Mouse (Mus musculus): ENCODE results near the gene Bank1.

The Bank1 gene

DNA sequence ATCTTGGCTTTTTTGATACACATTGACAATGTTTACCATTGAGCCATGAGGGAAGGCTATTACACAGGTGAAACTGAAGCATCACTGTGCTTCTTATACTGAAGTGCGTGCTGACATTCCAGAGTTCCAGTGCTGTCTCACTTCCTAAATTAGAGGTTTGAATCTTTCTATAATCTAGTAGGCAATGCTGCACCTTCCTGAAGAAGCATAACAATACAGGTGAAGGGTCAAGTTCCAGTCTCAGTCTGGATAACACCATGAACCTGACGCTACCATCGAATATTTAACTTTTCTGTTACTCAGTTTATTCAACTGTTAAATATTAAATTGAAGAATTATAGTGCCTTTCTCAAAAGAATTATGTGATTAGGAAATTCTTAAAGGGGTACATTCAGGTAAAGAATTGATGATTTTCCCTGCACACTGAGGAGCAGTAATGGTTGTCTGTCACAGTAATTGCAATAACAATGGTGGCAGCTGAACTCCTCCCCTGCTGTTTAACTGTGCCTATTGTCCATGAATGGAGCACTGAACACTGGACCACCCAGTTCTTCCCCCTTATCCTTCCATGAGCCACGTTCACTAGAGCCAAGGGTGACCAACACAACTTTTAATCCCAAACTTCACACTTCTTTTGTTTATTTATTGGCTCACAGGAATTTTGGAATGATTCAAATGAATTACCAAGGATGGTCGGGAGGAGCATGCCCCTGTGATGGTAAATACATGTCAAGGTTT is 210.2 kb downstream of the Bank1 start:
- in situ Hi-C loops (cut with MboI; ENCODE audit: low sequenced_read_pairs), result no loop called here

DNA sequence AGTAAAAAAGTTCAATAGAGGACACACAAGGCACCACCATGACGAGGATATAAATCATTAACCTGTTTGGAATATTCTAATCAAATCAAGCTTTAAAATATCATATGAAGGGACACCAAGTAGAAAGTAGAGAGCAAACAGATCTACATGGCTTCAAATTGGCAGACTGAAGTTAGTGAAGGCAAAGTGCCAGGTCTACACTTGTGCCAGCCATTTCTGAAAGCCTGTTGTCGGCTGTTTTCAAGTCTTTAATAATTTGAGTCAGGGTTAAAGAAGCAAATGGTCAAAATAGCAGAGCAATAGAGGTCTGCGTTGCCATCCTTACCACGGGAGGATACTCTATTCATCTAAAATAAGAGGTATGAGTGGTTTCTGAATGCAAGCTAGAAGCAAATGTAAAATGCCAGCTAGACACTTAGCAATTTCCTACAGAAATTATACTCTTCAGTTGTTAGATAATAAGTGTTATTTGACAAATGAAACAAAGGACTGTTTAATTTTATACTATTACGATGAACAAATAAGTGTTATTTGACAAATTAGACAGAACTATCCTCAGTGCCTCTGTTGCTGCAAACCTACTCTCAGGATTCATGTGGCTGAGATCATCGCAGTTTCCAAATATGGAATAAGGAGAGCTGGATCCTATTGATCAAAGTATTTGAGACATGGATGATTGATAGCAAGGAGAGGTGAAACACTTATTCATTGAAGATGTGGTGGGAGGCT is 216.3 kb downstream of the Bank1 start:
- in situ Hi-C loops (cut with MboI; ENCODE audit: low sequenced_read_pairs), result no loop called here

DNA sequence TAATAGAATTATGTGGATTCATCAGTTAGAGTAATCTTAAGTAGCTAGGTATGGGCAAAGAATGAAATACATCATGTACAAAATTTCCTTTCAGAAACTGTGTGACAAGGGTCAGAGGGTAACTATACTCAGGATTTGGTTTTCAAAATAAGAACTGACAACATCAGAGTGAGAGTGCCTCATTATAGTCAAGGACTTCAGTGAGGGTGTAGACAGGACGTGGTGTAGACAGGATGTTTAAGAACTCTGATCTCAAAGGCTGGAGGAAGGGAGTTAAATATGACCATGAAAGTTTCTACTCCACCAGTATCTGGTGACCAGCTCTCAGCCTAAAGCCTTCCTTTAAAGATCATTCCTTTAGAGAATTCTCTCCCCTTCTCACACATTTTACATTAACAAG is 219.4 kb downstream of the Bank1 start:
- in situ Hi-C loops (cut with MboI; ENCODE audit: low sequenced_read_pairs), result no loop called here

DNA sequence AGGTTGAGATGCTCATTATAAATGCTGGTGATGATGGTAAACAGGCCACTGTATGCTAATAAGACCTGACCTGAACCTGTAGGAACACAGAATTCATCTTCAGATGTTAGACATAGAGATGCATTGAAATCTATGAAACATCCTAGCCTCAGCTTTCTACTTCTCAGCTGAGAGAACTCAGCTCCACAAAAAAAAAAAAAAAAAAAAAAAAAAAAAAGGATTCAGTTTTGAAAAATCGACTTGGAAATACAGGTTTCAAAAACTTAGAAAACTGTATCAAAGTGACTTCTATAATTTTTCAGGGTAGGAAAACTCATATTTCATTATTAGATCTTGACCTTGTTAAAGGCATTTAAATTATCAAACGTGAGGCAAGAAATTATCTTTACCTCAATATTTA is 222.5 kb downstream of the Bank1 start:
- in situ Hi-C loops (cut with MboI; ENCODE audit: low sequenced_read_pairs), result no loop called here

DNA sequence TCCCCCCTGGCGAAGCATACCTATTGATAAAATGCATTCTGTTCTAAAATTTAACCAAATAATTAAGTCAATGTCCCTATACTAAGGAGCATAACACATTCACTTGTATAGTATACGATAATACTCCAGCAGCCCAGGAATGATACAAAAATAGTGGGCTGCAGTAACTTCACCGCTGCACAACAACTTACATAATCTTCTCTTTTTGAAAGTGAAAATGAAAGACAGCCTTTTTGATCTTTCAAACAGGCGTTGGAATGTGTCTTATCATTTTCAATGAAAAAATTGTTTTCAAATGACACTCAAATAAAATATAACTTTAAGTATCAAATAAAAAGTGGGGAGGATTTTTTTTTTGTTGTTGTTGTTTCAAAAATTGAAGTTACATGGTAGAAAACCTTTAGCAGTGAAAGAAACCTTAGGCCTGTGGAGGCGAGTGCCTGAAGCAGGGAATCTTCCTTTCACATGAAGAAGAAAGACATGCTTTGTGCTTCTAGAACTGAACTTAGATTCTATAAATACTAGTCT is 224.8 kb downstream of the Bank1 start:
- in situ Hi-C loops (cut with MboI; ENCODE audit: low sequenced_read_pairs), result no loop called here

DNA sequence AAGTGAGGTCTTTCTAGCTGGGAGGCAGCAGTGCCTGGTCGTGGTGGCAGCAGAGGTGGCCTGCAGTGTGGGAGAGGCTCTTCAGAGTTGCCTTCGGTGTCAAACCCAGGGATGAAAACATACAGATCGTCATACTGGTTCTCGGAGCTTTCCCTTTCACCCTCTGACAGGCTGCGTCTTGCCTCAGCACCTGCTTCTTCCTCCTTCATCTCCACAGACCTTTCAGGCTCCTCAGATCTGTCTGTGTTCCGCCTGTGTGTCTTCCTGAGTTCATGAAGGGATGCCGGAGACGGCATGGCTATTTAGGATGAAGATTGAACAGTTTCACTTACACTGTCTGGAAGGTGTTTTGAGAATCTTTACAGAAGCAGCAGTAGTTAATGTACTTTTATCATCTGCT is 225.6 kb downstream of the Bank1 start:
- in situ Hi-C loops (cut with MboI; ENCODE audit: low sequenced_read_pairs), result no loop called here

DNA sequence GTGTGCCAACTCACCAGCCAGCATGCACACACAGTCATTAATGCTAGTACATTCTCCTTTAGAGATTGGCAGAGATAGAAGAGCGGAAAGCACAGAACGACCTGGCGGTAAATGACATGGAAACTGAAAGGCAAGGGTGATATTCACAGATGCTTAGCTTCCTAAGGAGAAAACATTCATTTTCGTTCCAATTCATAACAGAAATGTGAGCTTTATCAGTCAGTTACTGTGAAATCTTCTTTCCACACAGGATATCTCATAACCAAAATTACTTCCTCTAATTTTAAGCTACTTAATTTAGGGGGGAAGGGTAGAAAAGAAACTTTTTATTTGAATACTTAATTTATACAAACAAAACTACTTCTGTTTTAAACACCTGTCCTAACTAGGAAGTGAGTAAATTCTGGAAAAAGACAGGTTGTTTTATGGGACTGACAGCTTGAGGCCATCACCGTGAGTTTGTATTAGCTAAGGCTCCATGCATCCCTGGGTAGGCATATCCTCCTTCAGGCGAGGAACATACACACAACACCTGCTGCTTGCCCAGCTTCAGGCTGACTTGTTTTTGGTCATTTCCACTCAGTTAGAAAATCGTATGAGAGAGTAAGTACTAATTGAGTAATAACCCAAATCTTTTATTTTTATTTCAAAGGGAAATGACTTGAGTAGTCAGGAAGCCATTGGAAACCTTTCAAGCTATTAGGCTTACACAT is 238.8 kb downstream of the Bank1 start:
- in situ Hi-C loops (cut with MboI; ENCODE audit: low sequenced_read_pairs), result no loop called here

DNA sequence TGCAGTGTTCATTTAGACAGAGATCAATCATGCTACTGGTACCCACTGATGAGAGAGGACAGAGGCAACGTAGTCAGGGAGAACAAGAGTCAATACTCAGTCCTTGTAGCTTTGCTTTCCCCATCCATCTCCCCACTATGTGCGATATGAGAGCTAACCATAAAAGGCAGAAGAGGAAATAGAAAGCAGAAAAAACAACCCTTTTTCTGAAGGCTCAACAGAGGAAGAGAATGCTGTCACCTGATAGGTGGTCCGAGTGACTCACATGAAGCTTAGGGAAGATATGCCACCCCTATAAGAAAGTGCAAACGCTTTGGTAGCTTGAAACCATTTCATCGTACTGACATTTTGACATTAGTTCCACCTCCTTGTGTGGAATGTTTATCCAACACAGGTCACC is 239.4 kb downstream of the Bank1 start:
- in situ Hi-C loops (cut with MboI; ENCODE audit: low sequenced_read_pairs), result no loop called here

DNA sequence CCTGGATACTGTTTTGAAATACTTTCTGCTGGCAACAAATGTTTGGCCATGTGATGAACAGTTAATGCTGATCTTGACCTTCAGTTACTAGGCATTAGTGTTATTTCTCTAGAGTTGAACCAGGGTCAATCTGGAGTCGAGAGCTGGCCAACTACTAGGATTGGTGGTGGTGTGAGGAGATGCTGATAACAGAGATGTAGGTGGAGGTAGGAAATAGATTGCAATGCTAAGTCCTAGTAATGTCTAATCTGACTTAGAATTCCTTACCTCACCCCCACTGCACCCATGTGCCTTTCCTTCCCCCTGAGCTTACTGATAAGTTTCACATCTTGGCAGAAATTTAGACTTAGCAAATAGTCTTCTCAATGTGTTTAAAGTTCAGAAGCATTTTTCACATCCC is 240.8 kb downstream of the Bank1 start:
- in situ Hi-C loops (cut with MboI; ENCODE audit: low sequenced_read_pairs), result no loop called here

DNA sequence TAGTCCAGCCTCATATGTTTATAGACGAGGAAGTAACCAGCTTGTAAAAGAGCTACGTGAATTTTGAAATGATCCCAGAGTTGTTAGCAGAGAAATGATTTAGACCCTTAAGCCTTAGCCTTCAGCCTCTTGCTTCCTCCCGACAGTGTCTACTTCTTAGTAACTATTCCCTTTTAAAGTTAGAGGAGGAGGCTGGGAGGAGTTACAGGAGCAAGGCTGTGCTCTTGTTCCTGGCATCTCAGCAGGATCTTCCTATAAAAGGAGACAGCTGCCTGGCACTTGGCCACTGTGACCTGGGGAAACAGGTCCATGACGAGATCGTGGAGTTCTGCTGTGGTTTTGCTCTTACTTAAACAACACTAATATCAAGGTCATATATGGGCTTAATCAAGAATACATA is 241.8 kb downstream of the Bank1 start:
- in situ Hi-C loops (cut with MboI; ENCODE audit: low sequenced_read_pairs), result no loop called here

DNA sequence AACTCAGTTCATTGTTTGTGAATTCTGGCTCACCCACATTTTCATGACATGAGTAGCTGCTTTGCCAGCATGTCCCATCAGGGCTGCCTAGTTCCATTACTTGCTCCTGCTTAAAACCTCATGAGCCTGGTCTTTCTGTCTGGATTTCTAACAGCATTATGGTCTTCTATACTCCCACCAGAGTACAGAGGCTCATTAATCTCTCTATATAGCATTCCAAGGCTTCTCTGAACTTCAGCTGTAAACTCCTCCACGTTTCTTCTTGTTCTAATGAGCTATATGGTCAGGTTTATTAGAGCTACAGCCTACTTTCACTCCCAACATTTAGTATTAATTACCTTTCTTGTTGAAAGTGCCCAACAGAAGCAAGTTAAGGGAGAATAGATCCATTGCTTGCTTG is 244.6 kb downstream of the Bank1 start:
- in situ Hi-C loops (cut with MboI; ENCODE audit: low sequenced_read_pairs), result no loop called here

DNA sequence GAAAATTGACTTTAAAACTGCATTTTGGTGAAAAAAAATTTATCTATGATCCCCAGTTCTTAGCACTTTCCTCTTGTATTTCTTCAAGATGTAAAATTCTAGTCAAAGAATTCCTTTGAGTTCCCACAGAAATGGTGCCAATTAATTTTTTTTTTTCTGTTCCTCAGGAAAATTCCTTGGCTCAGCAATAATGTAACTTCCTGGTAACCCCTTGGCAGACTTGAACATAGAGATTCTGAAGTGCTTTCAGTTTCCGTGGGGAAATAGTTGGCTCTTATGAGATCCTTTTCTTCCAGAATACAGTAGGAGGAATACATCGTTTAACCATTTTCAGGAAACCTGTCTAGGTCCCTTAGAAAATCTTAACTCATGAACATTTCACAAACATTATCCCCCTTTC is 247.3 kb downstream of the Bank1 start:
- in situ Hi-C loops (cut with MboI; ENCODE audit: low sequenced_read_pairs), result no loop called here

DNA sequence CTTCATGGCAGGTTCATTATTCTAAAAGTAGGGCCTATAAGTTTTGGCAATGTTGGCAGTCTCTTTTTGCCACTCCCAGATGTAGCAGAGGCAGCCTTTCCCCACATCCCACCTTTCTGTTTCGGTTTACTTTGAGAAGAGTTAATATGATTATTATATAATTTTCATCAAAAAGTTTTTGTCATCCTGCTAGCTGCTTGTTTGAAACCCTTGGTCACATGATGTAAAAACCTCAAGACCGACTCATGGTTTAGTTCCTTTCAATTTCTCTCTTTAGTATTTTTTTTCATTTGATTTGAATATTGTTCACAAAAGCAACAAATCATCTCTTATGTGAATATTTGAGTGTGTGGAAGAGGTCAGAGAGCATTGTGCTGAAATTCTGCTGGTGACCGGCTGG is 255.5 kb downstream of the Bank1 start:
- in situ Hi-C loops (cut with MboI; ENCODE audit: low sequenced_read_pairs), result no loop called here

DNA sequence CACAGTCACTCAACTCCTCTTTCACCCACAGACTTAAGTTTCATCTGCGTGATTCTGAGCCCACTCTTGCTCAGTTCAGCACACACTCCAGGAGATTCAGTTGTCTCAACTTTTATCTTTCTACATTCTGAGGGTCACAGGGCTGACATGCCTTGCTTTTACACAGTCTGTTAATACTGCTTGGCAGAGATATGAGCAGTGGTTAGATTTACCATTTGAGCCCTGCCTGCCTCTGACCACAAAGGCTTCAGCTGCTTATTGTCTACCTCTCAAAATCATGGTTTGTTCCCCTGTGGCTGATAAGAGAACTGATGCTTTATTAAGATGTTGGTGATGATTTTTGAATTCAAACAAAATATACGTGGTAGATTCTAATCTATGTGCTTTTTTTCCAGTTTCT is 264.0 kb downstream of the Bank1 start:
- in situ Hi-C loops (cut with MboI; ENCODE audit: low sequenced_read_pairs), result no loop called here

DNA sequence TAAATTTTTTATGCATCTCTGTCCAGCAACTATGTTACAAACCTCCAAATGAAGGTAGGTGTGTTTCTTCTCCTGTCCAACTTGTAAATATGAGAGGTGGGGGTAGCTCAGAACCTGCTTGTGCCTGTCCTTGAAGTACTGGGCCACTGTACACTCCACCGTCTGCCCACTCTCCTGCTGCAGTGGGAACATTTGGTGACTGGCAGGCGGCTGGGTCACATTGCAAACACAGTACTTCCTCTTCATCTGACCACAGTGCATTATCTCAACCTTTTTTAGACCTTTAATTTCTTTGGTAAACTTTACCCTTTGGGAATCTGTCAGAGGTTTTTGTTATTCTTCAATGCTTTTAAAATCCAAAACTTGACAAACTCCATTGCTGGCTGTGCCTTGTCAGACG is 275.2 kb downstream of the Bank1 start:
- in situ Hi-C loops (cut with MboI; ENCODE audit: low sequenced_read_pairs), result no loop called here

DNA sequence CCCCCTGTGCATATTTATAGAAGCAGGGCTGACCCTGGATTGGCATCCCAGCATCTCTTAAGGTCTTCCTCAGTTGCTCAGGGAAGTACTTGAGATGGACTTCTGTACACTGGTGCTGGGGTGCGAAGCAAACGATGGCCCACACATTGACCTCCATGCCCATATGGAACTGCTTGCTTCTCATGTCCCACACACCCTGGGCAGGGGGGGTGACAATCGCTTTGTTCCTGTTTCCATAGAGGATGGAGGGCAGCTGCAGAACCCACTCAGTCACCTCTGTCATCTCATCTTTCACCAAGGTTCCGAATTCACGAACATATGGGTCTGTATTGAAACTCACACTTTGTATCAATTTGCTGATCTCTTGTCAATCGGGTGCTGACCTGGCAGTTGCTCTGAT is 275.7 kb downstream of the Bank1 start:
- in situ Hi-C loops (cut with MboI; ENCODE audit: low sequenced_read_pairs), result no loop called here

DNA sequence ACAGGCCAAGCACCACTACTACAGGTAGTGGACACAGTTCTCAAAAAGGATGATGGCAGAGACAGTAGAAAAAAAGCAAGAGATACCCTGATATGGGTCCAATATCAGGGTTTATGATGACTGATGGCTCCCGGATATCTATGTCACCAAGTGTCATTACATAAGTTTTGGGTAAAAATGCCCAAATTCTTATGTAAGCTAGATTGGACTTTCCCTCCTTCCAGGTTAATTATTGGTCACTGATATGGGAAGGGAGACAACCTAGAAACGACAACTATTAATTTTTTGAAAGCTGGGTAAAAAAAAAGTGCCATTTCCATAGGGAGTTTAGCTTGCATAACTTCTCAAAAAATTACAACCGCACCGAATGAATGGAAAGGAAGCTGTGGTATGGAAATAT is 277.8 kb downstream of the Bank1 start:
- in situ Hi-C loops (cut with MboI; ENCODE audit: low sequenced_read_pairs), result no loop called here

DNA sequence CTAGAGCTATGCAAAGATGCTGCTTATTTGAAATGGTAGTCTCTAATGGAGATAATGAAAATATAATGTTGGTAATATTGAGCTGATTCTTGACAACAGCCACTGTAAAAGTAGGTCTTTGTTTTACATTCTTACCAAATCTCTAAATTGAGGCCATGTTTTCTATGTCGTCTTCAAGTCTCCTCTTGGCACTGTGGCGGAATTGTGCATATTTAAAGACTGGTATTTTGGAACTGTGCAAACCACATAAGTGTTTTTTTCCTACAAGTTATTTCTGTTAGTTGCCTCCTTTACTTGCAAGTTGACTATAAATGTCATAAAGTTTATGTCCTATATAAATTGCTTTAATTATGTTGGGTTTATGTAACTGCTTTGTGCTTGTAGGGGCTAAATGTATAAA is 280.5 kb downstream of the Bank1 start:
- in situ Hi-C loops (cut with MboI; ENCODE audit: low sequenced_read_pairs), result no loop called here

DNA sequence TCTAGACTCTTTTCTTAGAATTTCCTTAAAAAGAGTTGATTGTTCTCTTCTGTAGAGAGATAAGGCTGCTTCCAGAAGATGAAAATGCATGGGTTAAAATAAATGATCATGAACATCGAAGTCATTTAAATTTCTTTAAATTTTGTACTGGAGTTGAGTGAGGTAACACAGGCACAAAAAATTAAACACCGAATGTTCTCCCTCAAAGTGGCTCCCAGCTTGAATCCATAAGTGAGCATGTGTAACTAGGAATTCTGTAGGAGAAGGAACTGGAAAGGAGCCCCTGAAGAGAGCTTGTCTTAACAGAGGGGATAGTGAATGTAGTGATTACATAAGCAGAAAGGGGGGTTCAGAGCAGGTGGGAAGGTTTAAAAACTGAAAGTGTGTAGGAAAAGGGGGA is 285.8 kb downstream of the Bank1 start:
- in situ Hi-C loops (cut with MboI; ENCODE audit: low sequenced_read_pairs), result no loop called here

DNA sequence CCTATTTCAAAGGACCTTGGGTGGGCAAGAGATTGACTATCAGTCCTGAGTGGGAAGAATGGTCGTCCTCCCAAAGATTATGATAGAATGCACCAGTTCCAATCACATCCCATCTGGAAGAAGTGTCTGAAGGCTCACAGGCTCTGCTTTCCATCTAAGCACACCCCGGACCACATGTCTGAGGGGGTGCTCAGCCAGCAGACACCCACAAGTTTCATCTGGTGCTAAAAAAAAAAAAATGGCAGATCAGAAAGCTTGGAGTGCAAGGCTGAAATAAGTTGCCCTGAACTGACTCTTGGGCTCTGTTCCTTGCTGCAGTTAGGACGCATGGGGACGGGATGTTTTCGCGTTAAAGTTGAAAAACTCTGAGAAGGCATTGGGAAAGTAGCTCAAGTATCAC is 286.4 kb downstream of the Bank1 start:
- in situ Hi-C loops (cut with MboI; ENCODE audit: low sequenced_read_pairs), result no loop called here

DNA sequence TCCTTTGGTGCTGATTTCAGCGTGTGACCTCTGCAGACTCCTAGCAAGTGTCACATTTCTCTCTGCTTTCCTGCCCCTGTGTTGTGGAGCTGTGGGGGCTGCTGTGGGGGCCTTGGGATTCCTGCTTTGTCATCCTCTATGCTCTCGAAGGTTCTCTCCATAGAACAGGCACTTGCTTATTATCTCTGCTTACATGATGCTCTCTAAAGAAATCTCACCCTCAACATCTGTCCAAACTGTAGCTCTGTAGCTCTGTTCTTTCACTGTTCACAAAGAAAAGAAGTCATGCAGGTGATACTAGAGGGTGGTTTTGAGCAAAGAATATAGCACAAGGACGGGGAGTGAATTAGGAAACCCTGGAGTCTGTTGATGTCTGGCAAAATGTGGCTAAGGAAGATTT is 288.6 kb downstream of the Bank1 start:
- in situ Hi-C loops (cut with MboI; ENCODE audit: low sequenced_read_pairs), result no loop called here

DNA sequence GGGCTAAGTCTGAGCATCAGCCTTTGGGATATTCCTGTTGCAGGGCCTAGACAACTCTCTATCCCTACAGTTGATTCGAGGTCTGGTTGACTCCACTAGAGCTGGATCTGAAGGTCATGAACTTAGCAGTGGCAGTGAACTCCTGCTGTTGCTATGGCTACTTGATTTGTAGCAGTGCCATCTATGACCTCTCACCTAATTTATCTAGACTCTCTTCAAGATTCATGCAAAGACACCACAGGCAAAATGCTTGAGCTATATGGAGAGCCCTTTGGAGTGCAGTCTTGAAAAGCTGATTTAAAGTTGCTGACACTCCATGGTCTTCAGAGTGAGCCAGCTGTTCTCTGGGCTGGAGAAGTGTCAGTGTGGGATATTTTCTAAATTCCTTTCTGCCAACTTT is 290.1 kb downstream of the Bank1 start:
- in situ Hi-C loops (cut with MboI; ENCODE audit: low sequenced_read_pairs), result no loop called here
